Mouse (Mus musculus): ENCODE data around the gene Zfpl1. TPM values are rescaled to one million over a fixed set of nuclear protein-coding genes. Genes with fewer than 3 reads are reported as not detected.
A peak's percentile ranks its signal among the peaks of the same experiment; 100 is the strongest.

Zfpl1 gene
- polyA plus RNA-seq, 1 experiment from 2014 or later: 80.8 TPM

DNA sequence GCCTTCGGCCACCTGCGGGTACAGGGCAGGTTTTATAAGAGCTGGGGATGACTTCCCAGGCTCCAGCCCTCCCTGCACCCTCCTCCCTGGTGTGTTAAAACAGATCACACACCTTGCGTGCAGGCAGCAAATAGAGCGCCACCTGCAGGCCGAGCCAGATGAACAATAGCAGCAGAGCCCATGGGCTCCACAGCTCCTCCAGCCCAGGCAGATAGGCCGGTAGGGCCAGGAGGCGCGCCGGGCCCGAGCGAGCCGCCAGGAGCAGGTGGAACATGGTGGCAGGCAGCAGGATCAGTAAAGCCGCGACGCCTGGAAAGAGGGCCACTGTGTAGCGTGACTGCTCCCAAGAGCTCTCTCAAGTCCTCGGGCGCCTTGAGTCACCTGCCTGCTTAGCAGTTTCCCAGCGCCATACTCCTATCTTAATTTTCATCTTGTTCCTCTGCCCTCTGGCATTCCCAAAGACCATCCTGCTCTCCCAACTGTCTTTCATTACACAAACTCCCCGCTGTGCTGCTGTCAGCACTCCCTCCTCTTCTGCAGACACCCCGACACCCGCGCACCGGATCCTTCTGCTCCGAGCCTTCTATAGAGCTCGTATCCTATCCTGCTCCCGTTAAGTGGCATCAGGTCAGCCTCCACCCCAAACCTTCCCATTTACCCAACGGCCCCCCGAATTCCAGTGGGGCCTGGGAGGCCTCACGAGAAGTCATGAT lies 17.6 kb downstream of the Zfpl1 start:
- Histone ChIP-seq H3K9me3 (no peaks in the 10 kb centered on the region), H3K4me2 (replicated peaks) (peak overlapping the region; percentile 88), H3K27ac (peak overlapping the region; percentile 80), H3K36me3 (peaks cover 32% of the 10 kb centered on the region), H3K27me3 (no peaks in the 10 kb centered on the region), H3K4me3 (peak overlapping the region; percentile 47), H3K4me1 (peaks cover 23% of the 10 kb centered on the region), H3K9ac (peak overlapping the region; percentile 59)
- ATAC-seq (ENCODE audit: insufficient number of reproducible peaks, insufficient read depth, low FRiP score, low TSS enrichment): peak; percentile 31
- 2% methylated on average over 30 of the region's 30 CpGs for WGBS

DNA sequence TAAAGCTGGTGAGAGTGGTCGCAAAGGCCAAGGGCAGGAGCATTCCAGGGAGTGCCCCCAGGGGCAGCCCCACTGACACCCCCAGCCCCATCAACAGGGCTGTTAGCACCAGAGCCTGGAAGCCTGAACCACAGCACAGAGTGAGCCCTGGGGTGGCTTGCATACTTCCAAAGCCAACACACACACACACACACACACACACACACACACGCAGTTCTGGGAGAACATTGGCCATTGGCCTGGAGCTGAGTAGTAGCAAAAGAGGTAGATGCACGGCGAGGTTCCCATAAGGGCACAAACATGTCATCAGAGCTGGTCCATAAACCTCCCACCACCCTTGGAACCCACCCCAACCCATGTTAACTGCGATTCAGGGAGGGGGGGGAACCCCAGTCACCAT lies 18.2 kb downstream of the Zfpl1 start:
- H3K27me3 ChIP-seq: no peaks in the 10 kb centered on the region
- H3K4me3 ChIP-seq: peak overlapping the region; percentile 47
- peaks cover 30% of the 10 kb centered on the region for H3K36me3 ChIP-seq
- no peaks in the 10 kb centered on the region for H3K9me3 ChIP-seq
- WGBS: 37% methylated on average over 5 of the region's 5 CpGs
- peak overlapping the region; percentile 80 for H3K27ac ChIP-seq
- peak overlapping the region; percentile 88 for H3K4me2 ChIP-seq (replicated peaks)
- ATAC-seq (ENCODE audit: insufficient number of reproducible peaks, insufficient read depth, low FRiP score, low TSS enrichment): no peak
- peaks cover 29% of the 10 kb centered on the region for H3K4me1 ChIP-seq
- H3K9ac ChIP-seq: peak overlapping the region; percentile 59

DNA sequence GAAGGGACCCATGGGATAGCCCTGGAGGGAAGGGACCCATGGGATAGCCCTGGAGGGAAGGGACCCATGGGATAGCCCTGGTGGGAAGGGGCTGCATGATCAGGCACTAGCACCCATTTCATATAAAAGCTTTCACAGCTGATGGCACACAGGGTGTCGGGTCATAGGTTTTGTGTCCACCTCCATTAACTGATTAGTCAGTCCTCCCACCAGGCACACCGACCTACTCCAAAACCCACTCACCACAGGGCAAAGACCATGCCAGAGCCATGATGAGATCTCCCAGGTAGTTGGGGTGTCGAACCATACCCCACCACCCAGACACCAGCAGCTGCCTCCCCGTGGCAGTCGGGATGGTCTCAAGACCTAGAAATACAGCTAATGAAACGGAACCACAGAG lies 21.7 kb downstream of the Zfpl1 start:
- Histone ChIP-seq H3K9ac (peak overlapping the region; percentile 91; the same call in 1 of the 2 replicates), H3K27ac (no peak overlapping the region), H3K4me1 (peaks cover 37% of the 10 kb centered on the region), H3K9me3 (no peaks in the 10 kb centered on the region), H3K4me3 (no peak overlapping the region), H3K36me3 (peaks cover 13% of the 10 kb centered on the region; the same call in 1 of the 2 replicates), H3K27me3 (no peaks in the 10 kb centered on the region), H3K4me2 (replicated peaks) (peak overlapping the region; percentile 100; the same call in 1 of the 2 replicates)
- WGBS: 91% methylated on average over 6 of the region's 6 CpGs
- ATAC-seq (ENCODE audit: insufficient number of reproducible peaks, insufficient read depth, low FRiP score, low TSS enrichment): no peak

DNA sequence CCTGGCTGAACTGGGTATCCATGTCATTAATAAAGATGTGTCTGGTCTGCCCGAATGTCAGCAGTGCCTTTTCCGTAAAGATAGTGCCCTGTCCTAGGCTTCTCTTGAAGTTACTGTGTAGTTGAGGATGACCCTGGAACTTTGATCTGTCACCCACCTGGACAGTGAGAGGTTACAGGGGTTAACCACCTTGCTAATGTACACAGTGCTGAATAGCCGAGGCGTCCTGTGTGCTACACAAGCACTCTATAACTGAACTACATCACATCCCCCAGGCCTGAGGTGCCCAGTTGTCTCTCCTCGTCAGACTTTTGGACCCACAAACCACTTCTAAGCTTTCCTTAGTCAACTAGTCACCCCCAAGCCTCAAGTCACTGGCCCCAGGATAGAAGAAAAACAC lies 22.3 kb downstream of the Zfpl1 start:
- Histone ChIP-seq H3K4me3 (peak overlapping the region; percentile 76), H3K27me3 (no peaks in the 10 kb centered on the region), H3K36me3 (peaks cover 13% of the 10 kb centered on the region; the same call in 1 of the 2 replicates), H3K27ac (no peak overlapping the region), H3K9ac (peak overlapping the region; percentile 91), H3K4me1 (peaks cover 35% of the 10 kb centered on the region), H3K4me2 (replicated peaks) (peak overlapping the region; percentile 100), H3K9me3 (no peaks in the 10 kb centered on the region)
- 71% methylated on average over 5 of the region's 5 CpGs for WGBS
- no peak for ATAC-seq (ENCODE audit: insufficient number of reproducible peaks, insufficient read depth, low FRiP score, low TSS enrichment)

DNA sequence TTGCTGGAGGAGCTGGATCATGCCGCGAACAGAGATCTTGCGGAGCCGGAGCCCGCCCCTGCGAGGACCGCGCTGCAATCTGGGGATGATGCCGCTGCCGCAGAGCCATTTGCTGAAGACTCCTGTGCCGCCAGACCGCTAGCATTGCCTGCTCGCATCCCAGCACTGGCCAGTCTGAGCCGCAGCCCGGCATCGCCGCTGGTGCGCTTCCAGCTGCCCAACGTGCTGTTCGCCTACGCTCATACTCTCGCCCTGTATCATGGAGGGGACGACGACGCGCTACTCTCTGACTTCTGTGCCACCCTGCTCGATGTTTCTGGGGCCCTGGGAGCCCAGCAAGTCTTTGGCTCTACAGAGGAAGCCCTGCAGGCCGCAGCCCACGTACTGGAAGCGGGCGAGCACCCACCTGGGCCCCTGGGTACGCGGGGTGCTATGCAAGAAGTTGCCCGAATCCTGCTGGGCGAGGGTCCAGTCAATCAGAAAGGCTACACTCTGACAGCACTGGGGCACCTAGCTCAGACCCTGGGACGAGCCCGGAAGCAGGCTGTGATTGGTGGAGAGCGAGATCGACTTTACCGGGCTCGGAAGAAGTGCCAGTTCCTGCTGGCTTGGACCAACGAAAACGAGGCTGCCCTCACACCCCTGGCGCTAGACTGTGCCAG lies 23.0 kb downstream of the Zfpl1 start:
- no peaks in the 10 kb centered on the region for H3K27me3 ChIP-seq
- peaks cover 32% of the 10 kb centered on the region for H3K4me1 ChIP-seq
- peaks cover 13% of the 10 kb centered on the region; the same call in 1 of the 2 replicates for H3K36me3 ChIP-seq
- H3K9me3 ChIP-seq: no peaks in the 10 kb centered on the region
- peak overlapping the region; percentile 100 for H3K4me2 ChIP-seq (replicated peaks)
- 2% methylated on average over 44 of the region's 44 CpGs for WGBS
- H3K4me3 ChIP-seq: peak overlapping the region; percentile 76
- H3K27ac ChIP-seq: peak overlapping the region; percentile 92
- ATAC-seq (ENCODE audit: insufficient number of reproducible peaks, insufficient read depth, low FRiP score, low TSS enrichment): no peak
- H3K9ac ChIP-seq: peak overlapping the region; percentile 91

DNA sequence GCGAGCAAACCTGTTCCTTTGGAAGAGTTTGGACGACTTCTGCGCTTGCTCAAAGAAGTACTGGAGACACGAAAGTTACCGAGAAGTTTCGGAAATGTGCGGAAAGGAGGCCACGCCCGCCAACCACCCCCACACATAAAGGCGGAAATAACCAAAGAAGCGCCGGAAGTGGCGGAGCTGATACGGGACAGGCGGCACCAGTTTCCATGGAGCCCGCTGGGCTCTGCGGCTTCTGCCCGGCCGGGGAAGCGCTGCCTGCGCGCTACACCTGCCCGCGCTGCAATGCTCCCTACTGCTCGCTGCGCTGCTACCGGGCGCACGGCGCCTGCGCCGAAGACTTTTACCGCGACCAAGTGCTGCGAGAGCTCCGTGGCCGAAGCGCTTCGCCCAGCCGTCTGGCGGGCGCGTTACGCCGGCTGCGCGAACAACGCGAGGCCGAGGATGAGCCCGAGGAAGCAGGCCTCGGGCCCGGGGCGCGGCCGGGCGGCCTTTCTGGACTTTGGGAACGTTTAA lies 23.7 kb downstream of the Zfpl1 start, which contains the start of gene Znhit2:
Gene Znhit2, plus strand, starts transcription at position 172 of the 513 bp plus-strand sequence.
- Histone ChIP-seq H3K36me3 (peaks cover 15% of the 10 kb centered on the region; the same call in 1 of the 2 replicates), H3K9me3 (no peaks in the 10 kb centered on the region), H3K27me3 (no peaks in the 10 kb centered on the region), H3K4me1 (peaks cover 32% of the 10 kb centered on the region), H3K9ac (peak within 1 kb of the TSS; percentile 91), H3K4me2 (replicated peaks) (peak within 1 kb of the TSS; percentile 100), H3K4me3 (peak within 1 kb of the TSS; percentile 76), H3K27ac (peak within 1 kb of the TSS; percentile 92)
- peak; percentile 32; the same call in 1 of the 2 replicates for ATAC-seq (ENCODE audit: insufficient number of reproducible peaks, insufficient read depth, low FRiP score, low TSS enrichment)
- under 1% methylated on average over 58 of the region's 58 CpGs for whole genome bisulfite sequencing

DNA sequence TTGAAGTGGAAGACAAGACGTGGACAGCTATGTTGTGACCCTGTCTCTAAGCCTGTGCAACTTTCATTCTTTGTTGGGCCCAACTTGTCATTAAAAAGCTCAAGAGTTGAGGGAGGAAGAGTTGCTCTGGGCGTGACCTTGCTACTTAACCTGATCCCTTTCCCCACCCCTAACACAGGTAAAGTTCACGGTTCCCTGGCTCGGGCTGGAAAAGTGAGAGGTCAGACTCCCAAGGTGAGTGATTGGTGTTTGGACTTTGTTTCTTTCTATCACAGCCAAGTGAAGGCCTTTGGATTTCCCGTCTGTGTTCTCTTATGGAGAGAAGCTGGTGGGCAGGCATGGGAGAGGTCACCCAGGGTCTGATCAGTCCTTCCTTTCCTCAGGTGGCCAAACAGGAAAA lies 25.8 kb downstream of the Zfpl1 start:
- H3K27me3 ChIP-seq: no peaks in the 10 kb centered on the region
- no peak for ATAC-seq (ENCODE audit: insufficient number of reproducible peaks, insufficient read depth, low FRiP score, low TSS enrichment)
- H3K9me3 ChIP-seq: no peaks in the 10 kb centered on the region
- H3K4me2 ChIP-seq (replicated peaks): peak overlapping the region; percentile 86
- WGBS: 86% methylated on average over 5 of the region's 5 CpGs
- H3K9ac ChIP-seq: peak overlapping the region; percentile 92
- no peak overlapping the region for H3K27ac ChIP-seq
- peaks cover 33% of the 10 kb centered on the region for H3K36me3 ChIP-seq
- H3K4me1 ChIP-seq: peaks cover 33% of the 10 kb centered on the region
- peak overlapping the region; percentile 86 for H3K4me3 ChIP-seq

DNA sequence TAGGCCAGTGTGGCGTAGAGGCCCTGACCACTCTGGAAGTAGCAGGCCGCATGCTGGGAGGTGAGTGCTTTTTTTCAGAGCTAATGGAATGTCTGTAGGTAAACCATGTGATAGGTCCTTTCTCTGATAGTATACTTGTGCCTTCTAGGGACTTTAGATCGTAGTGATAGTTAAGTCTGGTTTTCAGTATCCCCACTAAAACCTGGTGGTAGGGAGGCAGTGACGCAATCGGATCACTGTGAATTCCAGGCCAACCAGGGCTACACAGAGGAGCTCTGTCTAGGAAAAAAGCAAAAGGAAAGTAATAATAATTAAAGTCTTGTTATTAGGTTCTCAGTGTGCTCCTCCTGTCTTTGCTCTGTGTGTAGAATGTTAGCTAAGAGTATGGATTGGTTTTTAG lies 26.2 kb downstream of the Zfpl1 start:
- no peak for ATAC-seq (ENCODE audit: insufficient number of reproducible peaks, insufficient read depth, low FRiP score, low TSS enrichment)
- Histone ChIP-seq H3K4me2 (replicated peaks) (peak overlapping the region; percentile 86), H3K27ac (peak overlapping the region; percentile 80), H3K4me3 (peak overlapping the region; percentile 86), H3K36me3 (peaks cover 38% of the 10 kb centered on the region), H3K4me1 (peaks cover 33% of the 10 kb centered on the region), H3K27me3 (no peaks in the 10 kb centered on the region), H3K9ac (peak overlapping the region; percentile 92), H3K9me3 (no peaks in the 10 kb centered on the region)
- 40% methylated on average over 5 of the region's 5 CpGs for WGBS

DNA sequence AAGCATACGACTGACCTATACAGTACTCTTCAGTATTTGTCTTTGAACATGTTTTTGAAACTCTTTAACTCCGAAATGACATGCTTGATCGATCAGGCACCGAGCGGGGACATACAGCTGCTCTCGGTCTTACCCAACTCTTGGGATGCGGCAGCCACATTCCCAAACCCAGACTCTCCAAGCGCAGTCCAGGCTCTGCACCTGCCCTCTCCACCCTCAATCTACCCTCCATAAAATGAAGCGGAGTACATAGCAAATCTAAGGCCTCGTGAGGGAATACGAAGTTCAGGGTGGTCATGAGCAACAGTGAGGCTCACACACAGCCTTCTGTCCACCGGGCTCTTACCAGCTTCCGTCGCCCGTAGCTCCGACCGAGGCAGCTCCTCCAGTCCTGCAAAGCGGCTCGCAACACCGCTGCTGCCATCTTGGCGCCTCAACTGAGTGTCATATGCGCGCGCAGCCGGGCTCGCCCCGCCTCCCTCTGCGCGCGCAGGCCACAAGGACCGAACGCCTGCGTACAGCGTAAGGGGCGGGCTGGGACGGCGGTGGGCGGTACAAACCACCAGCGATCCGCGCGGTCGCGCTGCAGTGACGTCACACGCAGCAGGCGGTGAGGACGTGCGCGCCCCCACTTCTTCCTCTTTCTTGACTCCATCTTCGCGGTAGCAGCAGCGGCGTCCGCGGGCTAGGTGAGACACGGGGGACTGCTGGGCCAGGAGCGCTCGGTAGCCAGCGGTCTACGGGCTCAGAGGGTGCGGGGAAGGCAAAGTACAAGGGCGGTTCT lies 27.3 kb downstream of the Zfpl1 start, which contains the start of the genes Mrpl49 and Fau:
Gene Mrpl49, minus strand, starts transcription at position 473 of the 784 bp plus-strand sequence.
Gene Fau, plus strand, starts transcription at position 532 of the 784 bp plus-strand sequence.
- Histone ChIP-seq H3K27ac (peak within 1 kb of the TSS; percentile 80), H3K27me3 (no peaks in the 10 kb centered on the region), H3K4me1 (peaks cover 28% of the 10 kb centered on the region), H3K4me3 (peak within 1 kb of the TSS; percentile 86), H3K9ac (peak within 1 kb of the TSS; percentile 92), H3K9me3 (no peaks in the 10 kb centered on the region), H3K36me3 (peaks cover 48% of the 10 kb centered on the region), H3K4me2 (replicated peaks) (peak within 1 kb of the TSS; percentile 86)
- under 1% methylated on average over 63 of the region's 63 CpGs for WGBS
- ATAC-seq (ENCODE audit: insufficient number of reproducible peaks, insufficient read depth, low FRiP score, low TSS enrichment): peak; percentile 73

DNA sequence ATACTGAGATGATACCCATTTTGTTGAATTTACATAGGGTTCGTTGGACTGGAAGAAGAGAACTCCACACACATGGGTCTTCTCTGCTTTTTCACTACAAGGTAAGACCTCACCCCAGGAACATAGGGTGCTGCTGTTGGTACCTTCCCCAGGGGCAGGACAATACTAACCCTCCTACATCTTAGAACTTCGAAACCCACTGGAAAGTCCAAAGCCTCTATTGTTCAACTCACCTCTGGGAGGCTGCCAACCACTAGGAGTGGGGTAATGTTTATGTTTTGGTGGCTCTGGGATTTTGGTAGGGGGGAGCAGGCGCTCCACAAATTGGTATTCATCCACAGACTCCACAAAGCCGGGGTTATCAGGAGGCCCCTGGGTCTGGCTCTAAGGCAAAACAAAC lies 28.1 kb downstream of the Zfpl1 start:
- peaks cover 56% of the 10 kb centered on the region for H3K36me3 ChIP-seq

DNA sequence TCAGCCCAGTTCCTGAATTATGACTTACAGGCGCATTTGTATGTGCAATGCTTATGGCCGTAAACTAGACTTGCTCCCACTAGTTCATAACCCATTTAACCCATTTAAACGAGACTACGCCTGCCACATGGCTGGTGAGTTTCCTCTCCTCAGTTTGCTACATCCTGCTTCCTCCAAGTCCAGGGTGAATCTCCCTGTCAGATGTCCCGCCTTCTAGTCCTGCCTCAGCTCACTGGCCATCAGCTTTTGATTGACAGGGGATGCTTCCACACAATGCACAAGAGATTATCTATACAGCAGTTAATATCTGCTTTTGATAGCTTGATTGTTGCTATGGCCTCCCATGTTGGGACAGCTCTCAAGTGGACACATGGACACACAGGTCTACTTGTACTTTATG lies 30.5 kb downstream of the Zfpl1 start:
- Histone ChIP-seq H3K4me3 (no peak overlapping the region), H3K9me3 (no peaks in the 10 kb centered on the region), H3K4me2 (replicated peaks) (no peak overlapping the region), H3K36me3 (peaks cover 75% of the 10 kb centered on the region), H3K9ac (no peak overlapping the region), H3K27me3 (no peaks in the 10 kb centered on the region), H3K27ac (no peak overlapping the region), H3K4me1 (peaks cover 15% of the 10 kb centered on the region)
- 89% methylated on average over 5 of the region's 5 CpGs for WGBS
- ATAC-seq (ENCODE audit: insufficient number of reproducible peaks, insufficient read depth, low FRiP score, low TSS enrichment): no peak

More for the DNA sequence above, 28.1 kb downstream of the Zfpl1 start:
- no peaks in the 10 kb centered on the region for H3K27me3 ChIP-seq
- peaks cover 19% of the 10 kb centered on the region for H3K4me1 ChIP-seq
- whole genome bisulfite sequencing: 61% methylated on average over 4 of the region's 4 CpGs
- H3K9me3 ChIP-seq: no peaks in the 10 kb centered on the region
- H3K4me2 ChIP-seq (replicated peaks): peak overlapping the region; percentile 86
- no peak for ATAC-seq (ENCODE audit: insufficient number of reproducible peaks, insufficient read depth, low FRiP score, low TSS enrichment)
- H3K27ac ChIP-seq: no peak overlapping the region
- peak overlapping the region; percentile 86 for H3K4me3 ChIP-seq
- peak overlapping the region; percentile 92 for H3K9ac ChIP-seq

Measured in embryonic facial prominence, embryonic 12.5 days (tissue).